ENCODE assay signal across 8 mouse cellular contexts in the genomic region with DNA sequence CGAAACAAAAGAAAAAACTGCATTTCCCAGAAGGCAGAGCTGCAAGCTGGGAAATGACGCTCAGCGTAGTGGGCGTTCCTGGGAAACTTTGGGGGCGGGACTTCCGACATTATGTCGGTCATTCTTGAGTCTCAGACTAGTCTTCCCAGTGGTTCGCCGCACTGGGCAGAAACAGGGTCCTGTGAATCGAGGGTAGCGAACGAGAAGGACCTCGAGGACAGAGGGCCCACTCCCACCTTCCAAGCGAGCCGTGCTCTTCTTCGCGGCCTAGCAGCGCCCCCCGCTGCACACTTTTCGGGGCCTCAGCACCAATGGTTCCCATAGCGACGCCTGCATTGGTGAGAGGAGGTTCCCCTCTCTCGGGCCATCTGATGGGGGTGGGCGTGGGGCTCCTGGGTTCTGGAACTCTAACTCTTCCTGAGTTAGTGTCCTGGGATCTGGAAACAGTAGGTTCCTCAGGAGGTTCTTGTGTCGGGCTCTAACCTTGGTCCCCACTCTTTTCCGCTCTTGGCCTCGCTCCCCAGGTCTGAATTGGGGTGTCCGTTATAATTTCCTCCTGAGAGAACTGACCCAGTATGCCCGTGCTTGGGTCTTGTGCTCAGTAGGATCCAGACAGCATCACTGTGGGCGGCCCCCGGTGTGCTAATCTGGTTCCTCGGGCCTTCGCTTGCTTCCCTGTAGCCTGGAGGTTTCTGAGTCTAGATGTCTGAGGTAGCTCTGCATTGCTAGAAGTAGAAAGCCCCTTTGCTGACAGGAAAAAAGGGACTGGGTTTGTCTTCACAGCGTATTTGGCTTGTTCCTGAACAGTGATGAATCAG. TPM values are rescaled to one million over a fixed set of nuclear protein-coding genes. Genes with fewer than 3 reads are reported as not detected.
DNase-seq lines count a peak whose midpoint lies in the region; ATAC-seq and TF ChIP-seq lines count a peak whose summit lies in the region.

No protein-coding gene starts in this region.

- peak; percentile 92 for DNase-seq in MEL (ENCODE audit: low read depth, low spot score)
- peak; percentile 65 for DNase-seq in cerebellum, adult 8-10 months
- DNase-seq in forelimb bud, embryonic 11.5 days (ENCODE audit: low read depth, low spot score), result peak; percentile 71
- DNase-seq in heart, postnatal 4 days, result peak; percentile 76
- peak; percentile 73 to 80 for DNase-seq in layer of hippocampus, adult 2 months (ENCODE audit: low spot score in 2 of 2)
- DNase-seq in lung, adult 2 months, result peak; percentile 74
- DNase-seq in testis, postnatal 14 days (ENCODE audit: low spot score), result peak; percentile 76

- peaks cover 0 to 8% of the 10 kb centered on the region in 2 experiments; a peak in 2 of 4 replicates for H3K36me3 ChIP-seq in MEL (ENCODE audit: control insufficient read depth in 1 of 2, insufficient read depth in 2 of 2, low read length in 2 of 2)

- TF ChIP-seq RAD21 in MEL (IDR thresholded peaks at IDR 0.05; ENCODE audit: low read depth, low read length), result no peak

- no peaks in the 10 kb centered on the region for H3K27me3 ChIP-seq in MEL (ENCODE audit: control insufficient read depth in 1 of 2, insufficient read depth in 2 of 2, low read length in 2 of 2)

- 22% methylated on average over 34 of the region's 34 CpGs for WGBS in lung, adult 2 months

- peaks cover 2 to 12% of the 10 kb centered on the region in 2 experiments; a peak in 2 of 4 replicates for H3K4me1 ChIP-seq in MEL (ENCODE audit: control insufficient read depth in 1 of 2, insufficient read depth in 2 of 2, low read length in 2 of 2)
- no peaks in the 10 kb centered on the region for H3K4me1 ChIP-seq in lung, adult 2 months (ENCODE audit: control insufficient read depth, insufficient read depth, low read length)

- TF ChIP-seq EP300 in MEL (IDR thresholded peaks at IDR 0.05; ENCODE audit: low read depth in 1 of 2, low read length in 2 of 2), result no peak

- peak in 1 of 2 experiments; percentile 61; a peak in 2 of 4 replicates for TF ChIP-seq POLR2A in MEL (IDR thresholded peaks at IDR 0.05; ENCODE audit: control insufficient read depth in 1 of 2, insufficient read depth in 1 of 2, low read depth in 1 of 2, low read length in 2 of 2, poor library complexity in 1 of 2)
- TF ChIP-seq POLR2A in lung, adult 2 months (IDR thresholded peaks at IDR 0.05; ENCODE audit: borderline replicate concordance, extremely low read depth, low read depth, low read length), result peak; percentile 18; the same call in 1 of the 2 replicates

- H3K9me3 ChIP-seq in MEL (replicated peaks; ENCODE audit: insufficient read depth, low read length), result no peaks in the 10 kb centered on the region

- H3K4me3 ChIP-seq in MEL (ENCODE audit: control insufficient read depth in 1 of 2, insufficient read depth in 1 of 2, low read depth in 2 of 2, low read length in 2 of 2), result peak overlapping the region; percentile 96 to 100
- peak overlapping the region; percentile 65 for H3K4me3 ChIP-seq in layer of hippocampus, adult 2 months
- peak overlapping the region; percentile 100 for H3K4me3 ChIP-seq in lung, adult 2 months (replicated peaks; ENCODE audit: extremely low read depth, low read depth, low read length)

- peak overlapping the region; percentile 88 for H3K9ac ChIP-seq in MEL (ENCODE audit: control insufficient read depth, low read depth, low read length, poor library complexity, severe bottlenecking)

- no peak overlapping the region for H3K27ac ChIP-seq in MEL (ENCODE audit: control insufficient read depth, low read depth, low read length)
- H3K27ac ChIP-seq in layer of hippocampus, adult 2 months, result peak overlapping the region; percentile 90

- 0 out of 6 replicates have a peak, but pooled peaks of 1 of the 3 experiments have one; percentile 16 for TF ChIP-seq CTCF in MEL (IDR thresholded peaks at IDR 0.05 in 2 of 3, conservative IDR thresholded peaks at IDR 0.05 in 1 of 3; ENCODE audit: control insufficient read depth in 1 of 3, insufficient read depth in 1 of 3, low read depth in 2 of 3, low read length in 3 of 3, poor library complexity in 1 of 3, severe bottlenecking in 1 of 3)
- peak; percentile 30; the same call in 1 of the 2 replicates for TF ChIP-seq CTCF in layer of hippocampus, adult 2 months (conservative IDR thresholded peaks at IDR 0.05)
- no peak for TF ChIP-seq CTCF in lung, adult 2 months (IDR thresholded peaks at IDR 0.05; ENCODE audit: insufficient read depth, low read length)

- ATAC-seq in neutrophil, adult 5-6 weeks (ENCODE audit: extremely low read depth, insufficient number of reproducible peaks, low FRiP score, poor library complexity, severe bottlenecking), result peak; percentile 80

- H3K79me2 ChIP-seq in MEL (ENCODE audit: control insufficient read depth, insufficient read depth, low read length, poor library complexity), result peaks cover 6% of the 10 kb centered on the region

TF ChIP-seq in MEL, 35 proteins besides CTCF, POLR2A, EP300 and RAD21:
- no peak for TF ChIP-seq USF1 (IDR thresholded peaks at IDR 0.05; ENCODE audit: low read depth, low read length)
- TF ChIP-seq MAX (IDR thresholded peaks at IDR 0.05; ENCODE audit: low read length), result no peak
- no peak for TF ChIP-seq TAL1 (IDR thresholded peaks at IDR 0.05; ENCODE audit: low read length)
- peak; percentile 47; the same call in 1 of the 2 replicates for TF ChIP-seq ELF1 (IDR thresholded peaks at IDR 0.05; ENCODE audit: low read depth, low read length)
- TF ChIP-seq USF2 (IDR thresholded peaks at IDR 0.05; ENCODE audit: borderline replicate concordance in 1 of 2, insufficient read depth in 1 of 2, low read depth in 1 of 2, low read length in 2 of 2), result no peak
- TF ChIP-seq GATA1 (IDR thresholded peaks at IDR 0.05; ENCODE audit: low read depth, low read length), result no peak
- no peak for TF ChIP-seq POLR2AphosphoS2 (IDR thresholded peaks at IDR 0.05; ENCODE audit: low read length)
- peak; percentile 66 for TF ChIP-seq TBP (IDR thresholded peaks at IDR 0.05; ENCODE audit: low read depth, low read length)
- TF ChIP-seq CHD1 (IDR thresholded peaks at IDR 0.05; ENCODE audit: low read depth, low read length), result no peak
- no peak for TF ChIP-seq POLR2AphosphoS5 (IDR thresholded peaks at IDR 0.05; ENCODE audit: borderline replicate concordance, low read depth, low read length)
- 0 out of 2 replicates have a peak, but pooled peaks have one; percentile 18 for TF ChIP-seq RCOR1 (IDR thresholded peaks at IDR 0.05; ENCODE audit: low read depth, low read length)
- TF ChIP-seq ZKSCAN1 (IDR thresholded peaks at IDR 0.05; ENCODE audit: low read depth, low read length), result no peak
- no peak for TF ChIP-seq ZC3H11A (IDR thresholded peaks at IDR 0.05; ENCODE audit: low read depth, low read length)
- 0 out of 2 replicates have a peak, but pooled peaks have one; percentile 13 for TF ChIP-seq MXI1 (IDR thresholded peaks at IDR 0.05; ENCODE audit: low read depth, low read length)
- TF ChIP-seq NELFE (IDR thresholded peaks at IDR 0.05; ENCODE audit: low read depth, low read length), result peak; percentile 43; the same call in 1 of the 2 replicates
- no peak for TF ChIP-seq SMC3 (IDR thresholded peaks at IDR 0.05; ENCODE audit: low read depth, low read length)
- TF ChIP-seq SIN3A (IDR thresholded peaks at IDR 0.05; ENCODE audit: low read length), result peak; percentile 71
- TF ChIP-seq MYC (IDR thresholded peaks at IDR 0.05; ENCODE audit: low read depth, low read length), result no peak
- TF ChIP-seq NRF1 (IDR thresholded peaks at IDR 0.05; ENCODE audit: insufficient read depth, low read depth, low read length, poor library complexity, severe bottlenecking), result no peak
- TF ChIP-seq MAZ (IDR thresholded peaks at IDR 0.05; ENCODE audit: low read depth, low read length), result no peak
- TF ChIP-seq ETS1 (IDR thresholded peaks at IDR 0.05; ENCODE audit: low read depth, low read length), result no peak
- no peak for TF ChIP-seq BHLHE40 (IDR thresholded peaks at IDR 0.05; ENCODE audit: borderline replicate concordance, low read depth, low read length)
- no peak for TF ChIP-seq MAFK (IDR thresholded peaks at IDR 0.05; ENCODE audit: borderline replicate concordance, low read depth, low read length)
- 0 out of 2 replicates have a peak, but pooled peaks have one; percentile 14 for TF ChIP-seq TCF12 (IDR thresholded peaks at IDR 0.05; ENCODE audit: low read depth, low read length)
- no peak for TF ChIP-seq MEF2A (IDR thresholded peaks at IDR 0.05; ENCODE audit: extremely low read depth, insufficient replicate concordance, low read depth, low read length, poor library complexity, severe bottlenecking)
- peak; percentile 98 for TF ChIP-seq HCFC1 (IDR thresholded peaks at IDR 0.05; ENCODE audit: low read depth, low read length)
- no peak for TF ChIP-seq MYB (IDR thresholded peaks at IDR 0.05; ENCODE audit: low read depth, low read length)
- no peak for TF ChIP-seq GABPA (IDR thresholded peaks at IDR 0.05; ENCODE audit: low read depth, low read length)
- TF ChIP-seq JUND (IDR thresholded peaks at IDR 0.05; ENCODE audit: low read depth, low read length), result no peak
- no peak for TF ChIP-seq E2F4 (IDR thresholded peaks at IDR 0.05; ENCODE audit: borderline replicate concordance, low read depth, low read length)
- peak; percentile 87 for TF ChIP-seq KAT2A (conservative IDR thresholded peaks at IDR 0.05; ENCODE audit: low read depth, low read length)
- no peak for TF ChIP-seq ZNF384 (IDR thresholded peaks at IDR 0.05; ENCODE audit: low read depth, low read length)
- TF ChIP-seq ZMIZ1 (IDR thresholded peaks at IDR 0.05; ENCODE audit: low read depth, low read length), result no peak
- TF ChIP-seq UBTF (IDR thresholded peaks at IDR 0.05; ENCODE audit: borderline replicate concordance, insufficient read depth, low read depth, low read length), result no peak
- TF ChIP-seq CHD2 (IDR thresholded peaks at IDR 0.05; ENCODE audit: low read length), result no peak

RNA-seq across cellular contexts. Expression of gene Gramd1a, which starts 52.8 kb away (rescaled TPM):
- total RNA-seq in MEL (2012; rRNA removed), result 18.2 and 21.8 TPM in 2 replicates
- 10 to 100 TPM in 1 of 2 experiments, not detected in 1; 65.7 TPM for polyA plus RNA-seq in MEL (2012; ENCODE audit: insufficient read depth in 1 of 2, insufficient read length in 2 of 2, low read depth in 1 of 2, low replicate concordance in 2 of 2, missing spikeins in 1 of 2)
- total RNA-seq in heart, postnatal 4 days (2021), result 10 to 100 TPM; 32.9 to 36.0 TPM
- total RNA-seq in layer of hippocampus, adult 2 months (2021), result 100 to 1,000 TPM; 118 to 124 TPM
- polyA plus RNA-seq in lung, adult 2 months (2012; rRNA removed), result 103 and 113 TPM in 2 replicates
- total RNA-seq in neutrophil, adult 5-6 weeks (2017), result 187 and 202 TPM in 2 replicates
